Mouse (Mus musculus) lung, postnatal 25 days (tissue): Measurements from ENCODE around the gene Ankrd13d.
"Not testable (repeated sequence)": the region's sequence is repeated elsewhere in the genome, so short reads cannot be mapped to it uniquely, and the experiment has no call there.

ENCODE experiments used
- DNase-seq: peaks from one replicate; pipeline ENCODE4 v3.0.0; 2022; ENCODE audit warnings: low spot score

The Ankrd13d gene

GRCm38 (mm10) chr19:4261038-4261698 is 21.8 kb downstream of the Ankrd13d start:
- DNase-seq, result no peak

GRCm38 (mm10) chr19:4257897-4258252 is 25.1 kb downstream of the Ankrd13d start:
- no peak for DNase-seq

DNA sequence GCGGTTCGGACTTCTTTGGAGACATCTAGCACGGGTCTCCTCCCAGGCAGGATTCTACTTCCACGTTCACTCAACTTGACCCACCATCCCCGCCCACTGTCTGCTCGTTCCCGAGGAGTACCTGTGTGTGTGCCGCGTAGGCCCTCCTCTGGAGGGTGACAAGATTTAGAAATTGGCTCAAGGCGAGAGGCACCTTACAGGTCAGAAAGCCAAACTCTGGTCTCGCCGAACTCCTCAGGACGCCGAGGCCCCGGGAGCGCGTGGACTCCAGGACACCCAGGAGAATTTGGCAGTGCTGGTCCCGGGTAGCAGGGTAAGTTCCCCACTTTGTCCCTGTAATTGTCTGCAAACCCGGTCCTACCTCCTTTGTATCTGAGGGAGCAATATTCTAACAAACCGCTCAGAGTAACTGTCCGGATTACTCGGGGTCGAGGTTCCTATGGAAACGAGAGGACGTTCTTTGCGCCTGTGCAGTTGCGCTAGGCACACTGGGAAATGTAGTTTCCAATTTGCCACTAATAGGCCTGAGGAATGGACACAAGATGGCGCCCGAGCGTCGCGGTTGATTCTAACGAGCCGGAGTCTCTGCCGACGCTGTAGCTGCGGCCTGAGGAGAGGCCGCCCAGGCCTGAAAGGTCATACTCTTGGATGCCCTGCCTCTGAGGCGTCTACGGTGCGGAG is 25.6 kb downstream of the Ankrd13d start:
- DNase-seq, result peak; percentile 95

- DNase-seq, result no peak
These were observed 27.3 kb downstream of the Ankrd13d start for GRCm38 (mm10) chr19:4255583-4256162.

- no peak for DNase-seq
These were observed 28.7 kb downstream of the Ankrd13d start for GRCm38 (mm10) chr19:4254230-4254629.

DNA sequence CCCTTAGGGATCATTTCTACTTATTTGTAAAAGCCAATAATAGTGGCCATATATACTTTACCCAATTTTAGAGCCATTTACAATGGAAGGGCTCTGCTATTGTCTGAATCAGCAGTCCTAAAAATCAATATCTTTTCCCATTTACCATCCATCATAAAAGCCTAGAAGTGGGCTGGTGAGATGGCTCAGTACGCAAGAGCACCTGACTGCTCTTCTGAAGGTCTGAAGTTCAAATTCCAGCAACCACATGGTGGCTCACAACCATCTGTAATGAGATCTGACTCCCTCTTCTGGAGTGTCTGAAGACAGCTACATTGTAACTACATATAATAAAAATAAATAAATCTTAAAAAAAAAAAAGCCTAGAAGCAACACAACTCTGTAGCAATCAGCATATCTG is 34.3 kb downstream of the Ankrd13d start:
- not testable (repeated sequence) for DNase-seq

- DNase-seq, result no peak
These were observed 35.9 kb downstream of the Ankrd13d start for GRCm38 (mm10) chr19:4247010-4247409.

DNA sequence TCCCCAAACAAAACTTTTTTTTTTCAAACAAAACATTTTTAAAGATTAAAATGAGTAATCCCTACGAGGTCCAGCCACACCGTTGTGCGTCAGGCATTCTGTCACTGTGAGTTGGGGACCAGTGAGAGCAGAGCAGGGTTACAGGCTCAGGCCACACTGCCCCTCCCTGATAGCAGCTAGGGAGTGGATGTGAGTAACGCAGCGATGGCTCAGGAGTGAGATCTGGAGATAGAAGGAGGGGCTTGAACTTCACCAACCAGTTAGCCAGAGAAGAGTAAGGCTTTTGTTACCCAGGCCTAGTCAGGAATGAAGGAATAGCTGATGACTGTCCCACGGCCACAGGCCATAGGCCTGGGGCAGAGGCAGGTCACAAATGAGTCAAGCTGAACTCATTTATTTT is 38.2 kb downstream of the Ankrd13d start:
- no peak for DNase-seq

DNA sequence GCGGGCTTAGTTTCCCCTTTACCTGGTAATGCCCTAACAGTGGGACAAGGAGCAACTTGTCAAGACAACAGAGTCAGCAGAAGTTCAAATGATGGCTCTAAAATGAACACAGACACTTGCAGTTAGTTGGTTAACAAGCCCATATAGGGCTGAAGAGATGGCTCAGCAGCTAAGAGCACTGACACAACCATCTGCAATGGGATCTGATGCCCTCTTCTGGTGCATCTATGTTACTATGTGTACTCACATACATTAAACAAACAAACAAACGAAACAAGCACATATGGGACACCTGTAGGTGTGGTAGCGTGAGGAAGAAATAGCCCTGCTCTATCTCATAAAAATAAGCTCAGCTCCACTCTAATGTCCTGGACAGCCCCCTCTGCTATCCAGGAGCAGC is 40.5 kb downstream of the Ankrd13d start:
- DNase-seq, result no peak

GRCm38 (mm10) chr19:4240247-4240668 is 42.7 kb downstream of the Ankrd13d start:
- no peak for DNase-seq

- no peak for DNase-seq
These were observed 48.4 kb downstream of the Ankrd13d start for GRCm38 (mm10) chr19:4234548-4234947.

GRCm38 (mm10) chr19:4232651-4233050 is 50.3 kb downstream of the Ankrd13d start:
- no peak for DNase-seq

DNA sequence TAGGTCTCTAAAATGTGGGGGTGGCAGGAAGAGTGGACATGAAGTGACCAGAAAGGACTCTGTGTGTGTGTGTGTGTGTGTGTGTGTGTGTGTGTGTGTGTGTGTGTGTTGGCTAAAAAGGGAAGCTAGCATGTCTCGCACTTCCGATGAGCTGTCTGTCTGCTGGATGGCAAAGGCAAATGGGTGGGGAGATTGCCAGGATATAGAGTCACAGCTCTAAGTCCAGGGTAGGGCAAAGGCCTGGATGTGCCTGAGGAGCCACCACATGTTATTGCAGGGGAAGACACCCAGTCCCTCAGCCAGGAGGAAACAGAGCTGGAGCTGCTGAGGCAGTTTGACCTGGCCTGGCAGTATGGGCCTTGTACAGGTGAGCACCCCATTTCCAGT is 50.8 kb downstream of the Ankrd13d start:
- DNase-seq, result peak; percentile 79

DNA sequence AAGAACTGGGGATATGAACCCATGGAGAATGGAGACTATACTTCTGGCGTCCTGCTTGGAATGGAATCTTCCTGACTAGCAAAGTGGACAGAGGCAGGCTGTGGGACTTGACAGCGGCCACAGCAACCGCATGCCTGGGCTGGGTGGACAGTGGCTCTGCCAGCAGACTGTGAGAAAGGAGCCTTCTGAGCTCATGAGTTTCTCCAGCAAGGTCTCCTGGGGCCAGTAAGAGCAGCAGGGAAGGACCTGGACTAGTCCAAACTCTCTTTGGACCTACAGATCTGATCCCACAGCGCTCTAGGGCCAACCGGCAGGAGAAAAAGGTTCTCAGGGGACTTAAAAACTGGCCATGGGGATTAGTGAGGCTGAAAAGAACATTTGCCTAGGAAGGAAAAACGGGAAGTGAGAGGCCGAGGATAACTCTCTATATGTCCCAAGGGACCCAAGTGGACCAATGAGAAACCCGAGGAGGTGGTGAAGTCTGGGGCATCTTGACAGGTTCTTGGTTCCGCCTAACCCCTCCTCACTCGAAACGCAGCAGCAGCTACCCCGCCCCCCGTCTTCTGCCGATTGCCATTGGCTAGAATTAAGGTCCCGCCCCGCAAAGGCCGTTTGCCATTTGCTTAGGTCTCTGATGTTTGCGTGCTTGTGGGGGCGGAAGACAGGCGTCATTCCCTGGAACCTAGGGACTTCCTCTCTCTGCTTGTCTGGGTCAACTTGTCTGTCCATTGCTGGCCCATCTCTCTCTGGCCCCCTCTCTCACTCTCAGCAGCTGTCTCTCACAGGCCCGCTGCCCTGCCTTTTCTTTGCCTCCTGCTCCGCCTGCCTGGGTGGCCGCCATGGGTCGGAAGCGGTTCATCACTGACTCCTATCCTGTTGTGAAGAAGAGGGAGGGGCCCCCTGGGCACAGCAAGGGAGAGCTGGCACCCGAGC is 51.4 kb downstream of the Ankrd13d start, which contains the start of gene Pold4:
Gene Pold4 (plus strand): TSS at position 647 of the 933 bp plus-strand sequence.
- peak; percentile 99 for DNase-seq

DNA sequence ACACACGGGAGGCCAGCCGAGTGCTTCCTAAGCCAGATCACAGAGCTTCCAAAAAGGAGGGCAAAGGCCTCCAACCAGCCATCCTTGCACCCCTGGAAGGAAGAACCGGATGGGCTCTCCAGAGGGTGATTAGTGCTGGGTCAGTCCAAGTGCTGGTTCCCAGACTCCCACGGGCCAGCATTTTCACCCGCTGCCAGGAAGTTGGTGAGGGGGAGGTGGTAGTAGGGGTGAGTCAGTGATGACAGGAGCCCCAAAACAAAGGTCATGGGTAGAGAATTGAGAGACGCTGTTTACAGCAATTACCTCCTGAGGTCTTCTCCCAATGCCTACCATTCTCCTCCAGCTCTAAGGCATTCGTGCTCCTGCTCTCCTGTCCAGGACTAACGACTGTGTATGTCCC is 52.5 kb downstream of the Ankrd13d start:
- no peak for DNase-seq

- no peak for DNase-seq
These were observed 53.4 kb downstream of the Ankrd13d start for GRCm38 (mm10) chr19:4229451-4230076.

DNA sequence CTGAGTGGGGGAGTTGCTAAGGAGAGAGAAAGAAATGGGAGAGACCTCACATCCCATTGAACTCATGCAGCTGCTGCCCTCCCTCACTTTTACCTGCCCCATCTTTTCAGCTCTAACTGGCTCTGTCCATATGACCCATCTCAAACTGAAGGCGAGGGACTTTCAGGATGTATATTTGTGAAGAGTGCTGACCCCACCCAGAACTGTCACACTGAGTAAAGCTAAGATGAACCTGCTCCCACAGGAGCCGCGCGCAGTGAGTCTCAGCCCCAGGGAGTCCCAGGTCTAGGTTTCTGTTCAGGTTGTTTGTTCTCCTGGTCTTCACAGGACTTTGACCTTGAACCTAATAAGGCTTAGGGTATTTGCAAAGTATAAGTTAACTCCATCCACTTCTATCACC is 54.0 kb downstream of the Ankrd13d start:
- DNase-seq, result no peak

DNA sequence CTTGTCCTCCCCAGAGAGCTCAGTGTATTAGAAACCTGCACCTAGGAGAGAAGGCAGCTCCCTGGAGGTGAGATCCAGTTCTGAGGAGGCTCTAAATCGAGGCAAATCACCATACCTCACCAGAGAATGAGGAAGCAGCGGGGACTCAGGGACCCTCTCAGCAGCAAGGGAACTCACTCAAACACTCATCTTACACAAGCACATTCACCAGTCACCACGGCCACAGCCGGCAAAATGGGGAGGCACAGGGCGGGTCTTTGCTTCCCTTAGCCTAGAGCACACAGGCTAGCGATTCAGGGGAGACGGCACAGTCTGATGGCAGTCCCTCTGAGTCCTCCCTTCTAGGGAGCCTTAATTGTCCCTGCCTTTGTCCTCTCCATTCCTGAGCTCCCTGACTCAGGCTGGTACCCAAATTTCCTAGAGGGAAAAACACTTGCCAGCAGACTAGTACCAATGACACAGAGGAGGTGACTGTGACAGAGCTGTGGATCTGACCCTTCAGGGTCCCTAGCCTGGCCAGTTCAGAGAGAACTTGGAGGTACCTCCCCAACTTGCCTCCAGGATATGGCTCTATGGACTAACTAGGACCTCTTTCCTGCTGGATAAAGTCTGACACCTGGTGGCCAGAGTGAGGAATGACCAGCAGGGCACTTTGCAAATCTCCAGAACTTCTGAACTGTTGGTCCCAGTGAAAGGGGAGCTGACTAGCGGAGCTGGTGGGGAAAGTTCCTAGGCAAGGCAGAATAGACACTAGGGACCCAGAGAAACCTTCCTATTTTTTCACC is 54.9 kb downstream of the Ankrd13d start:
- peak; percentile 86 for DNase-seq

- DNase-seq, result no peak
These were observed 55.5 kb downstream of the Ankrd13d start for GRCm38 (mm10) chr19:4227446-4227845.

GRCm38 (mm10) chr19:4226779-4227178 is 56.2 kb downstream of the Ankrd13d start:
- DNase-seq, result no peak

DNA sequence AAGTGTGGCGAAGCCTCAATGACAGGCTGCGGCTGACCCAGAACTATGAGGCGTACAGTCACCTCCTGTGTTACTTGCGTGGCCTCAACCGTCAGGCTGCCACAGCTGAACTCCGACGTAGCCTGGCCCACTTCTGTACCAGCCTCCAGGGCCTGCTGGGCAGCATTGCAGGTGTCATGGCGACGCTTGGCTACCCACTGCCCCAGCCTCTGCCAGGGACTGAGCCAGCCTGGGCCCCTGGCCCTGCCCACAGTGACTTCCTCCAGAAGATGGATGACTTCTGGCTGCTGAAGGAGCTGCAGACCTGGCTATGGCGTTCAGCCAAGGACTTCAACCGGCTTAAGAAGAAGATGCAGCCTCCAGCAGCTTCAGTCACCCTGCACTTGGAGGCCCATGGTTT is 60.8 kb downstream of the Ankrd13d start:
- DNase-seq, result peak; percentile 34
